Mouse (Mus musculus): ENCODE results near the gene Topbp1. TPM values are rescaled to one million over a fixed set of nuclear protein-coding genes. Genes with fewer than 3 reads are reported as not detected.

The Topbp1 gene
- total RNA-seq (2021), result 10 to 100 TPM; 33.6 to 35.1 TPM

GRCm38 (mm10) chr9:103304927-103305326, at the start of gene Topbp1, which contains the start of gene 1300017J02Rik:
Topbp1 (plus strand) TSS chr9:103305215.
1300017J02Rik (minus strand) TSS chr9:103305082.
- DNase-seq, result peak; percentile 95
- intact Hi-C loops (cut with DNase I), result loop anchor here (10.0 kb wide), 2 partner anchors 100 to 210 kb away; partner anchors contain the start of gene Srprb

- no peak for DNase-seq
- intact Hi-C loops (cut with DNase I), result no loop called here
Observed at GRCm38 (mm10) chr9:103265778-103266177, 39.2 kb upstream of the Topbp1 start.

GRCm38 (mm10) chr9:103271104-103271503, 33.9 kb upstream of the Topbp1 start:
- intact Hi-C loops (cut with DNase I), result no loop called here

DNA sequence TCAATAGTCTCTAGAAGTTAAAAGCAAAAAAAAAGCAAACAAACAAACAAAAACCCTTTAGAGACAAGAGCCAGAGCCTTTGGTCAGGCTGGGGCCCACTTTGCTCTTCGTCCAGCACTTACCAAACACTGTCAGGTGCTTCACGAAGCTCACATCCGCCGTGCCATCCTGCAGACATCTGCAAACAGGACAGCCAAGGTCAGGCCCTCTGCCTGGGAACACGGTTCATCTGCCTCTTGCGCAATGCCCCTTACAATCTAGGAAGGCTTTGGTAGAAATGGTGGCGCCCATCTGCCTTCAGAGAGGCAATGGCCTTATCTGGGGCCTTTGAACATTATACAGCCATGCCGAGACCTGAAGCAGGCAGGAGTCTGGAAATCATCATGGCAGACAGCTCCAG, 30.2 kb upstream of the Topbp1 start:
- intact Hi-C loops (cut with DNase I), result no loop called here
- DNase-seq, result no peak

More at GRCm38 (mm10) chr9:103271104-103271503, 33.9 kb upstream of the Topbp1 start:
- DNase-seq, result peak; percentile 32

- no peak for DNase-seq
- intact Hi-C loops (cut with DNase I), result no loop called here
Observed at GRCm38 (mm10) chr9:103275676-103276075, 29.3 kb upstream of the Topbp1 start.

GRCm38 (mm10) chr9:103276876-103277275, 28.1 kb upstream of the Topbp1 start:
- intact Hi-C loops (cut with DNase I), result no loop called here
- no peak for DNase-seq

GRCm38 (mm10) chr9:103286396-103286795, 18.6 kb upstream of the Topbp1 start:
- intact Hi-C loops (cut with DNase I), result no loop called here
- DNase-seq, result no peak

GRCm38 (mm10) chr9:103286901-103287422, 18.1 kb upstream of the Topbp1 start:
- intact Hi-C loops (cut with DNase I), result no loop called here
- DNase-seq, result peak; percentile 10

GRCm38 (mm10) chr9:103287840-103288488, 17.1 kb upstream of the Topbp1 start:
- intact Hi-C loops (cut with DNase I), result no loop called here
- DNase-seq, result no peak

DNA sequence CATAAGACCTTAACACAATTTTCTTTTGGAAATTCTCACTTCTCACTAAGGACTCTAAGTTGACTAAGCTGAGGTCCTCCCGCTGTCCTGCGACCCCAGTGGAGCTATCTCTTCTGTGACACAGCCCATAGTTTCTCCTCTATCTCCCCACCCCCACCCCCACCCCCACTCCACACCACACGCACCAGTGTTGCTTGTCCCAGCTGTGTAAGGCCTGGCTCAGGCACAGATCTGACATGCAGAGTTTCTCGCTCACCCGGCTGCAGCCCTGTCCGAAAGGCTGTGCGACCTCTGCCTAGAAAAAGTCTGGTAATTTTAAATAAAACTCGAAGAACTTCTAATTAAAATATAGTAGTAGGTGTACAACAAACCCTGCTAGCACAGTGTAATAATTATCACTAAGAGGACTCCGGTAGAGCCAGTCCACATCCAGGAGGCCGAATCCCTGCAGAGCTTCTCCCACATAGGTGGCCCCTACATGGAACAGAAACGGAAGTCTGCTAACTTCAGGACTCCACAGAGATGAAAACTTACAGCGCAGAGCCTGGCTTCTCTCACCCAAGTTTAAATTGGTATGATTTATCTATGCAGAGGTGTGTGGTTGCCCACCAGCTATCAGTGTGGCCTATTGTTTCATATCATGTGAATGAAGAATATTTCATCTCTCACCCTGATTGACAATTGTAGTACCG, 16.4 kb upstream of the Topbp1 start:
- DNase-seq, result no peak
- intact Hi-C loops (cut with DNase I), result no loop called here

DNA sequence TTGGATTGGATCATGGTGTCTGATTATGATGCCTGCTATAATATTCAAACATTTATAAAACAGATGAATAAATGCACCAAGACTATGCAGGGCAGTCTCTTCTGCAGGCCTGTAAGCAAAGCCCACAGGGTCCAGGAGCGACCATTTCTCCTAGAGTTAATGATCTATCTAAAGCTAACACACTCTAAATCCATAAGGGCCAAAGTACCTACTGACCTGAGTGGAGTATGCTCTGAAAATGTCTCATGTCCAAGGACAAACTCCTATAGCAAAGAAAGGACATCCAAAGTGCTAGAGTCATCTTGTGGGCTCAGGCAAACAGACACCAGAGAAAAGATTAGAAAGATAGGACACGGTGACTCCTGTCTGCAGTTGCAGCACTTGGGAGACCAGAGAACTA, 10.5 kb upstream of the Topbp1 start:
- intact Hi-C loops (cut with DNase I), result no loop called here
- DNase-seq, result no peak

DNA sequence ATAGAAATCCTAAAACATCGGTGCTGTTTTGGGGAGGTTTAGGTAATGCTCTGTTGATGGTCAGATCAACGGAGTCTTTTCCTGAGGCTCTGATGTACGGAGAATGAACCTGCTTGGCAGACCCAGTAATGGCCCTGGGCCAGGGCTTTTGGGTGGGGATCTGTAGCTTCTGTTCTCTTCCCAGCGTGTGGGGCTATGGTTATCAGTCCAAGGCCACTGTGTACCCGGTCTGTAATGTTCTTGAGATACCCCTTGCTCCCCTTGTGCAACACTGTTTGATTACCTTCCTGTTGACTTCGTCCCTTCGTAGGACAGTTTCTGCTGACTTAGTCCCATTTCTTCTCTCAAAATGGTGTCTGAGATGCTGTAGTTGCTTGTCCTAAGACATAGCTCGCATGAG, 3.9 kb upstream of the Topbp1 start:
- DNase-seq, result no peak
- intact Hi-C loops (cut with DNase I), result loop anchor here (10.0 kb wide), 2 partner anchors 96 to 206 kb away; partner anchors contain the start of gene Srprb

DNA sequence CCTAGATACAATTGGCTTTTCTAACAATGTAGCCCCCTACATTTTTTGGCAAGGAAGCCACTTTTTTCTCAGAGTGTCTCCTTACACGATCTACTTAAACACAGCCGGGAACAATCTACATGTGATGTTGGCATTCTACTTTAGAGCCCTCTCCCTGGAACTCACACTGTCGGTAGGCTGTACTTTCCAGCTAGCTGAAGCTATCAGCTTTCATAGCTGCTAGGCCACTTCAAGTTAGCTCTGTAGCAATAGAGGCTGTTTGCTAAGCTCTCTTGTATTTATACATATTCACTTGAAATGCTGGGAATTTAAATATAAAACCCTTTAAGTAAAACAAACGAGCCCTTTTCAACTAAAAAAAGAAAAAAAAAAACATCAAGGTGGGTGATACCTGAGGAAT, 2.8 kb upstream of the Topbp1 start:
- no peak for DNase-seq
- intact Hi-C loops (cut with DNase I), result loop anchor here (10.0 kb wide), 2 partner anchors 97 to 207 kb away; partner anchors contain the start of gene Srprb

- intact Hi-C loops (cut with DNase I), result loop anchor here (10.0 kb wide), 2 partner anchors 98 to 208 kb away; partner anchors contain the start of gene Srprb
- peak; percentile 63 for DNase-seq
Observed at GRCm38 (mm10) chr9:103302666-103303065, 2.3 kb upstream of the Topbp1 start.

DNA sequence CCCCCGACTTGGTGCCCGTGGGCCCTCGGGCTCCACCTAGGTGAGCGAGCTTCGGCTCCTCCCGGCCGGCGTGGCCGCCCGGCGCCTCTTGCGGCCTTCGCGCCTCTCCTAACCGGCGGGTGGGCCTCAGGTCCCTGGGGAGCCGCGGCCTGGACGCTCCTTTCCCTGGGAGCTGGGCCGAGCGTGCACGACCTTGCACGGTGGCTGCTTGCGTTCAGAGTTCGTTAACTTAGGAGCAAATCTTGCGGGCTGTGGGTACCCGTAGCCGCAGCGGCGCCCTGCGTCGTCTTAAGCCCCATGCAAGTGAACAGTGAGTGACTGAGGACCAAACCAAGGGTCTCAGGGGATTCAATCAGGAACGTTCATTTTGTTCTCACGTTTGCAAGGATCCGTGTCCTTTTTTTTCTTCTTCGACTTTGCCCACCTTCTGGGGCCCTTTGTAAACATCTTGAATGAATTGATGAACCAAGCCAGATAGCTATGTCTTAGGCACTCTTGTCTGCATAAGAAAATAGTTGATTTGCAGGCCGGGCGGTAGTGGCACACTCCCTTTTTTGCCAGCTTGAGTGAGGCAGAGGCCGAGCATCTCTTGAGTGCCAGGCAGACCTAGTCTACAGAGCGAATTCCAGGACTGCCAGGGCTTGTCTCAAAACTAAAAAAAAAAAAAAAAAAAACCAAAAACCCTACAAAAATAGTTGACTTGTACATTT, 472 bp downstream of the Topbp1 start:
- DNase-seq, result no peak
- intact Hi-C loops (cut with DNase I), result loop anchor here (10.0 kb wide), 2 partner anchors 101 to 211 kb away; partner anchors contain the start of gene Srprb

- intact Hi-C loops (cut with DNase I), result loop anchor here (10.0 kb wide), 2 partner anchors 105 to 215 kb away; partner anchors contain the start of gene Srprb
- no peak for DNase-seq
Observed at GRCm38 (mm10) chr9:103309832-103310231, 4.8 kb downstream of the Topbp1 start.

GRCm38 (mm10) chr9:103324678-103325077, 19.7 kb downstream of the Topbp1 start:
- intact Hi-C loops (cut with DNase I), result no loop called here
- no peak for DNase-seq

- intact Hi-C loops (cut with DNase I), result no loop called here
- no peak for DNase-seq
Observed at GRCm38 (mm10) chr9:103326449-103326848, 21.4 kb downstream of the Topbp1 start.

- intact Hi-C loops (cut with DNase I), result no loop called here
- DNase-seq, result no peak
Observed at GRCm38 (mm10) chr9:103332663-103333062, 27.6 kb downstream of the Topbp1 start.

DNA sequence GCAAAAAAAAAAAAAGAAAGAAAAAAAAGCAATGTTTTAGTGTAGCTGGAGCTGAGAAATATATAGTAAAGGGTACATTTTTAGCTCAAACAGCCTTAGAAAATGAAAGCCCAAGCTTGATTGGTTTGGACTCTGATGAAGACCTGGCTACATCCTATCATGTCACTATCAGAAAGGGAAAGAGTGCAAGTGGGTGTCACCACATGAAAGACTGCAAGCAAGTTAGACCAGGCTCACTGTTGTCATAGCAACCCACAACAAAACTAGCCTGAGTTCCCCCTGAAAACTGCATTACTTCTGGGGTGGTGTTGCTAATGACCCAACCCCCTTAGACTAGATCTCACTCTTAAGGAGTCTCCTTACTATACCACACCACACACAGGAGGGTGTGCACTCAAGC, 31.9 kb downstream of the Topbp1 start:
- no peak for DNase-seq
- intact Hi-C loops (cut with DNase I), result no loop called here

GRCm38 (mm10) chr9:103347045-103347444, 42.0 kb downstream of the Topbp1 start:
- no peak for DNase-seq
- intact Hi-C loops (cut with DNase I), result no loop called here

Data from left cerebral cortex, postnatal 4 days (tissue).